Mouse (Mus musculus) stomach, postnatal 0 days (tissue): ENCODE measurements around the gene Pak1ip1. TPM values are rescaled to one million over a fixed set of nuclear protein-coding genes. Genes with fewer than 3 reads are reported as not detected.

Source experiments
- ATAC-seq: fragments of 200-750 bp; cut with Nextera tagmentation; 2 replicates; pipeline ENCODE4 v1.8.0; 2017; ENCODE audit not compliant: low FRiP score, low TSS enrichment
- DNase-seq: peaks from one replicate; pipeline ENCODE4 v3.0.0-alpha.2; 2016; ENCODE audit warnings: low spot score
- H3K27ac ChIP-seq: fragments of 300-500 bp; sonication (generic); replicated peaks from 2 replicates; pipeline ENCODE4 v1.5.1; 2014; ENCODE audit warnings: mild to moderate bottlenecking, control low read depth
- H3K27me3 ChIP-seq: fragments of 300-500 bp; sonication (generic); 2 replicates; pipeline ENCODE4 v1.6.1; 2014; ENCODE audit warnings: low read length; ENCODE audit not compliant: control insufficient read depth, insufficient read depth
- H3K36me3 ChIP-seq: fragments of 300-500 bp; sonication (generic); 2 replicates; pipeline ENCODE4 v1.6.1; 2014; ENCODE audit warnings: low read length, mixed read lengths; ENCODE audit not compliant: control insufficient read depth, insufficient read depth
- H3K4me1 ChIP-seq: fragments of 300-500 bp; sonication (generic); replicated peaks from 2 replicates; pipeline ENCODE4 v1.6.1; 2014; ENCODE audit warnings: antibody characterized with exemption; ENCODE audit not compliant: control insufficient read depth, insufficient read depth
- H3K4me2 ChIP-seq: fragments of 300-500 bp; sonication (generic); replicated peaks from 2 replicates; pipeline ENCODE4 v1.6.1; 2014; ENCODE audit warnings: low read depth, mild to moderate bottlenecking, control low read depth, moderate library complexity
- H3K4me3 ChIP-seq: fragments of 300-500 bp; sonication (generic); 2 replicates; pipeline ENCODE4 v1.5.1; 2014; ENCODE audit warnings: low read depth, low read length, control low read depth
- H3K9ac ChIP-seq: fragments of 300-500 bp; sonication (generic); 2 replicates; pipeline ENCODE4 v1.6.1; 2014; ENCODE audit warnings: mild to moderate bottlenecking, low read length, control low read depth, mixed read lengths
- H3K9me3 ChIP-seq: fragments of 300-500 bp; sonication (generic); 2 replicates; pipeline ENCODE4 v1.6.1; 2016; ENCODE audit warnings: low read length; ENCODE audit not compliant: control insufficient read depth
- CTCF ChIP-seq: IDR thresholded peaks from 2 replicates; pipeline ENCODE4 v1.5.1; 2016; ENCODE audit warnings: antibody characterized with exemption, low read depth, mild to moderate bottlenecking, moderate library complexity
- EP300 ChIP-seq: optimal IDR thresholded peaks from 2 replicates; pipeline ENCODE3; 2016; ENCODE audit warnings: antibody characterized with exemption
- WGBS: fragments of 180-500 bp; shearing (Covaris S2); extraction: QIAGEN DNeasy Blood & Tissue Kit; methylation state at CpG from one replicate; pipeline ENCODE4 v1.1.7; 2014; 5-methylcytosine and 5-hydroxymethylcytosine counted together
- polyA plus RNA-seq: library from polyadenylated mRNA; unstranded; fragments of >200 nt; fragmentation: Nextera tagmentation; extraction: Ambion mirVana; gene quantifications from 2 replicates; pipeline ENCODE4 v1.2.1, GENCODE M21; 2015

Gene Pak1ip1
- polyA plus RNA-seq, 1 experiment from 2014 or later = 63.8 TPM

DNA sequence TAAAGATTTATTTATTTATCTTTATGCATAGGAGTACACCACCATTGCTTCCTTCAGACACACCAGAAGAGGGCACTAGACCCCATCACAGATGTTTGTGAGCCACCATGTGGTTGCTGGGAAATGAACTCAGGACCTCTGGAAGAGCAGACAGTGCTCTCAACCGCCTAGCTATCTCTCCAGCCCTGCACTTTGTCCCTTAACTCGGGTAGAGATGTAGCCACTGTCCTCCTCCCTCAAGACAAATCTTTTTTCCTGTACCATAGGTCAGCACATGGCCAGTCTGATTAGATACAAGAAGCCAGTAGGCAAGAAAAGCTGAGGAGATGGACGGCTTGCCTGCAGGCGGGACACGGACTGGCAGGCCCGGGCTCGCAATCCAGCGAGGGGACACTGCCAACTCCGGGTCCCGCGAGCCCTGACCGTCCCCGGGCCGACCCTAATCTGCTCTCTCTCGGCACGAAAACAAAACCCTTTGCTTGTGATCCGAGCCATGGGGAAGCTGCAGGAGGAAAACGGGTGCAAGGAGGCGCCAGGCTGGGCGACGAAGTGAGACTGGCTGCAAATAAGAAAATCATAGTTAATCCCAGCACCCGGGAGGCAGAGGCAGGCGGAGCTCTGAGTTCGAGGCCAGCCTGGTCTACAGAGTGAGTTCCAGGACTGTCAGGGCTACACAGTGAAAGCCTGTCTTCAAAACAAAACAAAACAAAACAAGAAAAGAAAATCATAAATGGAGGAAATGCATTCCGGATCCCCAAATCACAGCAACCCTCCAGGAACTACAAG, 490 bp upstream of the Pak1ip1 start:
- WGBS = 1% methylated on average over 25 of the region's 25 CpGs
- Histone ChIP-seq H3K4me1 (0 out of 2 replicates have a peak, but pooled peaks cover 3% of the 10 kb centered on the region), H3K27me3 (no peaks in the 10 kb centered on the region), H3K9me3 (no peaks in the 10 kb centered on the region), H3K4me2 (peak overlapping the region; percentile 68), H3K4me3 (peak overlapping the region; percentile 97), H3K9ac (peak overlapping the region; percentile 85), H3K27ac (peak overlapping the region; percentile 98), H3K36me3 (0 out of 2 replicates have a peak, but pooled peaks cover 2% of the 10 kb centered on the region)
- ATAC-seq = peak; percentile 40
- TF ChIP-seq CTCF = peak; percentile 69
- no peak for TF ChIP-seq EP300
- peak; percentile 59 for DNase-seq

DNA sequence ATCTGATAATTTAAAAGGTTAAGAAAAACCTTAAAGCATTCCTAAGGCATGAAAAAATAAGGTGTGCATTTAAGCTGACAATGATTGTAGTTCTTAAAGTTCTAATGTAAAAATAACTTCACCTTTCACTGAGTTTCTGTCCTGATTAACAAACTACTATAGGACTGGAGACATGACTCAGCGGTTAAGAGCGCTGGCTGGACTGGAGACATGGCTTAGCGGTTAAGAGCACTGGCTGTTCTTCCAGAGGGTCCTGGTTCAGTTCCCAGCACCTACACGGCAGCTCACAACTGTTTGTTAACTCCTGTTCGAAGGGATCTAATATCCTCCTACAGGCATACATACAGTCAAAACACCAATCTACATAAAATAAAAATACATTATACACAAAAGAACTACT, 1.2 kb downstream of the Pak1ip1 start:
- H3K4me3 ChIP-seq = peak overlapping the region; percentile 97; the same call in 1 of the 2 replicates
- no peaks in the 10 kb centered on the region for H3K9me3 ChIP-seq
- 81% methylated on average over 5 of the region's 5 CpGs for WGBS
- H3K4me1 ChIP-seq = 0 out of 2 replicates have a peak, but pooled peaks cover 3% of the 10 kb centered on the region
- peak overlapping the region; percentile 68 for H3K4me2 ChIP-seq
- H3K27me3 ChIP-seq = no peaks in the 10 kb centered on the region
- no peak overlapping the region for H3K9ac ChIP-seq
- peaks cover 10% of the 10 kb centered on the region for H3K36me3 ChIP-seq
- no peak overlapping the region for H3K27ac ChIP-seq
- TF ChIP-seq CTCF (no peak), EP300 (no peak)
- DNase-seq = no peak
- ATAC-seq = no peak

- no peak overlapping the region for H3K4me2 ChIP-seq
- H3K4me1 ChIP-seq = 0 out of 2 replicates have a peak, but pooled peaks cover 3% of the 10 kb centered on the region
- no peak overlapping the region for H3K4me3 ChIP-seq
- WGBS = 88% methylated on average over 4 of the region's 4 CpGs
- TF ChIP-seq CTCF (no peak), EP300 (no peak)
- DNase-seq = no peak
- H3K27ac ChIP-seq = no peak overlapping the region
- peaks cover 23% of the 10 kb centered on the region for H3K36me3 ChIP-seq
- H3K9me3 ChIP-seq = no peaks in the 10 kb centered on the region
- H3K9ac ChIP-seq = no peak overlapping the region
- ATAC-seq = no peak
- H3K27me3 ChIP-seq = no peaks in the 10 kb centered on the region
Observed at GRCm38 (mm10) chr13:41006244-41006643, 5.4 kb downstream of the Pak1ip1 start.

DNA sequence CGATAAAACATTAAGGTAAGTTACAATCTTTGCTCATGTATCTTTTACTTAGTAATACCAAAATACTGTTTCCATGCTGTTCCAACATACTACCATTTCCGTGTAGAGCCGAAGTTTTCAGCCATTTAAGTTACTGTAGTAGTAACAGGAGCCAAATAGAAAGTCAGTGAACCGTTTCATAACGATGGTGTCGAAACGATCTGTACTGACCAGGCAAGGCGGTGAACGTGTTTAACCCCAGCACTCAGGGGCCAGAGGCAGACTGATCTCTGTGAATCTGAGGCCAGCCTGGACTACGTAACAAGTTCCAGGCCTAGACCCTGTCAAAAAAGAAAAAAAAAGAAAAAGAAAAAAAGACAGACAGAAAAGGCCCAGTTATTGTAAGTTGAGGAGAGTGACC, 7.4 kb downstream of the Pak1ip1 start:
- ATAC-seq (no peak), DNase-seq (no peak)
- Histone ChIP-seq H3K27ac (no peak overlapping the region), H3K27me3 (no peaks in the 10 kb centered on the region), H3K4me1 (no peaks in the 10 kb centered on the region), H3K4me2 (no peak overlapping the region), H3K36me3 (peaks cover 30% of the 10 kb centered on the region), H3K9ac (no peak overlapping the region), H3K9me3 (no peaks in the 10 kb centered on the region), H3K4me3 (no peak overlapping the region)
- TF ChIP-seq CTCF (no peak), EP300 (no peak)
- WGBS = 92% methylated on average over 10 of the region's 10 CpGs

DNA sequence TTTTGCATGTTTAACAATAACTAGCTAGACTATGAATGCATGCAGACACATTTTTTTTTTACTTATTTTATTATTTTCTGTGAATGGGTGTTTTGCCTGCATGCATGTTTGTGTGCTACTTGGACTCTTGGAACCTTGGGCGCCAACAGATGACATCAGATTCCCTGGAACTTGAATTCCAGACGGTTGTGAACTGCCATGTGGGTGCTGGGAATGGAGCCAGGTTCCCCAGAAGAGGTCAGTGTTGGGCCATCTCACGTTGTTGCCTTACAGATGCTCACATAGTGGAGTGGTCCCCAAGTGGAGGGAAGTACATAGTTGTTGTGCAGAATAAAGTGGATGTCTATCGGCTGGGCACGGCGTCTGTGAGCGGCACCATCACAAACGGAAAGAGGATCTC, 8.1 kb downstream of the Pak1ip1 start:
- H3K4me2 ChIP-seq = no peak overlapping the region
- ATAC-seq = no peak
- TF ChIP-seq CTCF (no peak), EP300 (no peak)
- no peak overlapping the region for H3K9ac ChIP-seq
- no peaks in the 10 kb centered on the region for H3K9me3 ChIP-seq
- no peaks in the 10 kb centered on the region for H3K27me3 ChIP-seq
- H3K27ac ChIP-seq = no peak overlapping the region
- 79% methylated on average over 8 of the region's 8 CpGs for WGBS
- no peaks in the 10 kb centered on the region for H3K4me1 ChIP-seq
- H3K36me3 ChIP-seq = peaks cover 30% of the 10 kb centered on the region
- DNase-seq = no peak
- H3K4me3 ChIP-seq = no peak overlapping the region
